Mouse (Mus musculus) midbrain, embryonic 10.5 days (tissue): ENCODE data around the gene Hspb3. TPM values are rescaled to one million over a fixed set of nuclear protein-coding genes. Genes with fewer than 3 reads are reported as not detected.

Source experiments
- DNase-seq: peaks from one replicate; pipeline ENCODE4 v3.0.0-alpha.2; 2017; ENCODE audit warnings: low spot score
- H3K27ac ChIP-seq: fragments of 300-500 bp; sonication (generic); replicated peaks from 2 replicates; pipeline ENCODE4 v1.5.1; 2016; ENCODE audit warnings: mild to moderate bottlenecking
- H3K27me3 ChIP-seq: fragments of 300-500 bp; sonication (generic); 2 replicates; pipeline ENCODE4 v1.6.1; 2016; ENCODE audit warnings: low read depth, mild to moderate bottlenecking; ENCODE audit not compliant: poor library complexity, severe bottlenecking
- H3K36me3 ChIP-seq: fragments of 300-500 bp; sonication (generic); 2 replicates; pipeline ENCODE4 v1.6.1; 2016; ENCODE audit warnings: mild to moderate bottlenecking, moderate library complexity
- H3K4me1 ChIP-seq: fragments of 300-500 bp; sonication (generic); 2 replicates; pipeline ENCODE4 v1.6.1; 2016
- H3K4me3 ChIP-seq: fragments of 300-500 bp; sonication (generic); 2 replicates; pipeline ENCODE4 v1.5.1; 2016; ENCODE audit warnings: mild to moderate bottlenecking, moderate library complexity
- H3K9me3 ChIP-seq: fragments of 300-500 bp; sonication (generic); replicated peaks from 2 replicates; pipeline ENCODE4 v1.6.1; 2016; ENCODE audit warnings: mild to moderate bottlenecking
- WGBS: fragments of 180-500 bp; shearing (Covaris S2); methylation state at CpG from one replicate; pipeline ENCODE4 v1.1.7; 2016; 5-methylcytosine and 5-hydroxymethylcytosine counted together
- polyA plus RNA-seq: library from polyadenylated mRNA; unstranded; fragments of >200 nt; fragmentation: Nextera tagmentation; extraction: Ambion mirVana; gene quantifications from 2 replicates; pipeline ENCODE4 v1.2.1, GENCODE M21; 2016

Hspb3 gene
- polyA plus RNA-seq, 1 experiment from 2014 or later: not detected

- DNase-seq: peak; percentile 71
- no peak overlapping the region for H3K4me3 ChIP-seq
- WGBS: 49% methylated on average over 10 of the region's 10 CpGs
- H3K27me3 ChIP-seq: no peaks in the 10 kb centered on the region
- H3K27ac ChIP-seq: no peak overlapping the region
- no peaks in the 10 kb centered on the region for H3K36me3 ChIP-seq
- no peaks in the 10 kb centered on the region for H3K9me3 ChIP-seq
- H3K4me1 ChIP-seq: no peaks in the 10 kb centered on the region
Observed at GRCm38 (mm10) chr13:113669459-113670077, 6.1 kb upstream of the Hspb3 start.

- Histone ChIP-seq H3K9me3 (no peaks in the 10 kb centered on the region), H3K4me1 (peaks cover 6% of the 10 kb centered on the region), H3K36me3 (no peaks in the 10 kb centered on the region), H3K4me3 (no peak overlapping the region), H3K27ac (no peak overlapping the region), H3K27me3 (no peaks in the 10 kb centered on the region)
- DNase-seq: no peak
- 88% methylated on average over 7 of the region's 7 CpGs for WGBS
Observed at GRCm38 (mm10) chr13:113663883-113664282, 407 bp upstream of the Hspb3 start.

- no peak for DNase-seq
- WGBS: 79% methylated on average over 7 of the region's 7 CpGs
- Histone ChIP-seq H3K9me3 (no peaks in the 10 kb centered on the region), H3K4me1 (peaks cover 6% of the 10 kb centered on the region), H3K27ac (no peak overlapping the region), H3K27me3 (no peaks in the 10 kb centered on the region), H3K36me3 (no peaks in the 10 kb centered on the region), H3K4me3 (no peak overlapping the region)
Observed at GRCm38 (mm10) chr13:113661826-113662271, 1.6 kb downstream of the Hspb3 start.

- no peak for DNase-seq
- Histone ChIP-seq H3K36me3 (no peaks in the 10 kb centered on the region), H3K9me3 (no peaks in the 10 kb centered on the region), H3K4me1 (peaks cover 6% of the 10 kb centered on the region), H3K27me3 (no peaks in the 10 kb centered on the region), H3K27ac (no peak overlapping the region), H3K4me3 (no peak overlapping the region)
- WGBS: 83% methylated on average over 9 of the region's 9 CpGs
Observed at GRCm38 (mm10) chr13:113660576-113661310, 2.7 kb downstream of the Hspb3 start.

GRCm38 (mm10) chr13:113657204-113657603 lies 6.3 kb downstream of the Hspb3 start:
- no peaks in the 10 kb centered on the region for H3K4me1 ChIP-seq
- H3K4me3 ChIP-seq: no peak overlapping the region
- no peak for DNase-seq
- no peaks in the 10 kb centered on the region for H3K9me3 ChIP-seq
- no peaks in the 10 kb centered on the region for H3K36me3 ChIP-seq
- 88% methylated on average over 7 of the region's 7 CpGs for WGBS
- no peak overlapping the region for H3K27ac ChIP-seq
- H3K27me3 ChIP-seq: no peaks in the 10 kb centered on the region

GRCm38 (mm10) chr13:113656639-113657038 lies 6.8 kb downstream of the Hspb3 start:
- Histone ChIP-seq H3K36me3 (no peaks in the 10 kb centered on the region), H3K27ac (no peak overlapping the region), H3K4me1 (no peaks in the 10 kb centered on the region), H3K27me3 (no peaks in the 10 kb centered on the region), H3K4me3 (no peak overlapping the region), H3K9me3 (no peaks in the 10 kb centered on the region)
- 89% methylated on average over 4 of the region's 4 CpGs for WGBS
- DNase-seq: no peak

DNA sequence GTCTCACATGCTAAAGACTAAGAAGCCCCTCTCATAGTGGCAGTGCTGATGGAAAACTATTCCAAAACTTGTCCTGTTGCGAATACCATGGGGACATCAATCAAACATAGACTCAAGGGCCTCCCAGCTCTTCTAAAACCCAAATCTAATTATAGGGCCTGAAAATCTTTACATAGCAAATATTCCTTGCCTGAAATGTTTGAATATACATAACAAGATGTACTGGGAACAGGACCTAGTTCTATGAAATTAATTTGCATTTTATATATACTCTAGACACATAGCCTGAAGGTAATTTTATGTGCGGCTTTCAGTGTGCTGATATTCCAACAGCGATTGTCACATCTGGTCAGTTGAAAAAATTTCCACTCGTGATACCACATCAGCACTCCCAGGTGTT lies 8.0 kb downstream of the Hspb3 start:
- H3K4me1 ChIP-seq: no peaks in the 10 kb centered on the region
- H3K36me3 ChIP-seq: no peaks in the 10 kb centered on the region
- WGBS: 95% methylated on average over 4 of the region's 4 CpGs
- no peaks in the 10 kb centered on the region for H3K27me3 ChIP-seq
- no peak for DNase-seq
- H3K27ac ChIP-seq: no peak overlapping the region
- H3K9me3 ChIP-seq: no peaks in the 10 kb centered on the region
- H3K4me3 ChIP-seq: no peak overlapping the region

- H3K27me3 ChIP-seq: no peaks in the 10 kb centered on the region
- no peak for DNase-seq
- H3K27ac ChIP-seq: no peak overlapping the region
- H3K4me3 ChIP-seq: no peak overlapping the region
- peaks cover 8% of the 10 kb centered on the region for H3K4me1 ChIP-seq
- H3K9me3 ChIP-seq: no peaks in the 10 kb centered on the region
- no peaks in the 10 kb centered on the region for H3K36me3 ChIP-seq
- WGBS: 83% methylated on average over 11 of the region's 11 CpGs
Observed at GRCm38 (mm10) chr13:113640944-113641597, 22.4 kb downstream of the Hspb3 start.

DNA sequence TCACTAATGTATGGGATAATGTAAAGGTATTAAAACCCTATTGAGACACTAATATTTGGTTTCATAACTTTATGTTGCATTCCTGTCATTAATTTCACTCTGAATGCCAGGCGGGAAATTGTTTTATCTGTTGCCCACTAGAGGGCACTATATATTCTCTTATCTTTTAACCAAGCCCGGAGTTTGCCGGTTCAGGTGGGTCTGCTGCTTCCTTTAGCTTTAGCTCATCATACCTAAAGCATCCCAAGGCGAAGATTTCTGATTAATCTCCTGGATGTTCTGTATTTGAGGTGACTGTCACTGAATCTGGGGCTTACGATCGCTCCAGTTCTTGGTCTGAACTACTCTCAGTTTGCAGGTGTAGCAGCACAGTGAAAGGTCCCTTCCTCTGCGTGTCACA lies 24.6 kb downstream of the Hspb3 start:
- H3K36me3 ChIP-seq: no peaks in the 10 kb centered on the region
- no peak overlapping the region for H3K4me3 ChIP-seq
- DNase-seq: no peak
- peaks cover 8% of the 10 kb centered on the region for H3K4me1 ChIP-seq
- H3K27me3 ChIP-seq: no peaks in the 10 kb centered on the region
- WGBS: 33% methylated on average over 7 of the region's 7 CpGs
- H3K27ac ChIP-seq: no peak overlapping the region
- no peaks in the 10 kb centered on the region for H3K9me3 ChIP-seq

- Histone ChIP-seq H3K9me3 (no peaks in the 10 kb centered on the region), H3K36me3 (no peaks in the 10 kb centered on the region), H3K4me1 (peaks cover 8% of the 10 kb centered on the region), H3K27ac (no peak overlapping the region), H3K27me3 (no peaks in the 10 kb centered on the region), H3K4me3 (no peak overlapping the region)
- 88% methylated on average over 17 of the region's 17 CpGs for WGBS
- DNase-seq: no peak
Observed at GRCm38 (mm10) chr13:113635799-113636222, 27.7 kb downstream of the Hspb3 start.

DNA sequence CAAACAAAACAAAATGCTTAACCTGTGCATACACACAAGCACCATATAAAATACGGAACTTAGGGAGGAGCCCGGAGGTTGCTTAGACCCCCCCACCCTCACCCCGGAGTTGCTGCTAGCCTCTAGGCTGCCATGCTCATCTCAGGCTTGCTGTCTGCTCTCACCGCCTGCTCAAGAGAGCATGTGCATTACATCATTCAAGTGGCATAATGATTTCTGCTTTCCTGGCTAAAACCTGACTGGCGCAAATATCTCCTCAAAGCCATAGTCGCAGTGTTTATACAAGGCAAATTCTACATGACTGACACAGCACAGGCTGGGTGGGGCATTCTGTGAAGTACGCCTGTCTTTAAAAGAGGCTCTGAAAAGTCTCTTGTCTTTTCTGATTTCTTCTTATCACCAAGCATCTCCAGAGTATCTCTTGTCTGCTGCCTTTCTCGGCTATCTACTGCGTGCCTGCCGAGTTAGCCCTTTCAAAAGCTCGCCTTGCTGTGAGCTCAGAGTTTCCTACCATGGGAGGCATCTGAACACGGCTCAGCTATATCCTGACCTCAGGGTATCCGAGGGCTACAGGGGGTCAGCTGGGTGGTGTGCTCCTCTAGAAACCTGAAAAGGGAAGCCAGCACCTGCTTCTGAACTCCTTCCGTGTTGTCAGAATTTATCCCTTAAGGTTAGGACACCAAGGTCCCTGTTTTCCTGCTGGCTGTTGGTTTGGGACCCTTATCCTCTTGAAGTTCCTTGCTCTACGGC lies 28.6 kb downstream of the Hspb3 start:
- Histone ChIP-seq H3K9me3 (no peaks in the 10 kb centered on the region), H3K4me3 (no peak overlapping the region), H3K27ac (no peak overlapping the region), H3K36me3 (no peaks in the 10 kb centered on the region), H3K4me1 (peaks cover 8% of the 10 kb centered on the region), H3K27me3 (no peaks in the 10 kb centered on the region)
- 90% methylated on average over 15 of the region's 15 CpGs for WGBS
- DNase-seq: no peak

DNA sequence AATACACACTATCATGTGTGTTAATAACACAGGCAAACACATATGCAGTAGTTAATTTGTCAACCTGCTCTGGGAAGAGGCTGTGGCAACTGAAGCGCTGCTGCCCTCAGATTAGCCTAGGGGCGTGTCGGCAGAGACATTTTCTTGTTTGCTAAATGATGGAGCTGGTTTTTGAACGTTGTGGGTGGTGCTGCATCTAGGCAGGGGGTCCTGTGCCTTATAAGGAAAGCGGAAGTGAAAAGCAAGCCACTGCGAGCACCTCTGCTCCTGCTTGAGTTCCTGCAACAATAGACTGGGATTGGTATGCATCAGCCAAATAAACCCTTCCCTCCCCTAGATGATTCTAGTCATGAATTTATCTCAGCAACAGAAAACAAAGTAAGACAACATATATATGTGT lies 31.0 kb downstream of the Hspb3 start:
- H3K36me3 ChIP-seq: no peaks in the 10 kb centered on the region
- H3K4me1 ChIP-seq: peaks cover 8% of the 10 kb centered on the region
- H3K4me3 ChIP-seq: no peak overlapping the region
- no peaks in the 10 kb centered on the region for H3K27me3 ChIP-seq
- no peak for DNase-seq
- 65% methylated on average over 6 of the region's 6 CpGs for WGBS
- H3K9me3 ChIP-seq: no peaks in the 10 kb centered on the region
- no peak overlapping the region for H3K27ac ChIP-seq
